Comparison of ENCODE assay signal across 29 mouse cellular contexts in the genomic region with DNA sequence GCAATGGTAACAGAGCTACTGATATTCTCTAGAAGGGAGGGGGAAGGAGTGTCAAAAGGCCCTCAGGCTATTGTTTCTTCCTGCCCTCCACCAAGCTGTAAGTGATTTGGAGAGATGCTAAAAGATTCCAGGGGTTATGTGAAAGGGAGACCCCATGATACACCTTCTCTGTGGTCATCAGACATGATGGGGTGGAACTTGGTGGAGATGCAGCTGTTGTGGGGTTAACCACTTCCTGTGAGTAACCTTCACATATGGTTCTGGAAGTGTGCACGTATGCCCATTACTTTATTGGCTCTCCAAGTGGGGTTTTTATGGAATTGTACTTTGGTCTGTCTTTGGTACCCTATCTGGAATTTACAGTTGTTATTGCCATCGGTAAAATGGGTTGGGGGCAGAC. TPM values are rescaled to one million over a fixed set of nuclear protein-coding genes. Genes with fewer than 3 reads are reported as not detected.
A peak's percentile ranks its signal among the peaks of the same experiment; 100 is the strongest.
DNase-seq lines count a peak whose midpoint lies in the region; ATAC-seq and TF ChIP-seq lines count a peak whose summit lies in the region.
"Had no signal": no experiment of that assay in that cellular context is flagged by ENCODE, and none has a peak within 500 bp of the region (broad histone marks: within the 10 kb centered on the region; RNA-seq: fewer than 3 reads in every experiment).

No protein-coding gene starts in this region.

- ATAC-seq in granulocyte monocyte progenitor cell, adult 5-6 weeks (replicated peaks; ENCODE audit: poor library complexity, severe bottlenecking) = peak; percentile 40
- ATAC-seq in hindbrain, postnatal 0 days = no peak
- ATAC-seq: forebrain, embryonic 15.5 days; intestine, embryonic 15.5 days had no signal

- no peaks in the 10 kb centered on the region for H3K27me3 ChIP-seq in splenic B cell, adult 2 months (ENCODE audit: control insufficient read depth, insufficient read depth, low read length, poor library complexity, severe bottlenecking)
- H3K27me3 ChIP-seq in hindbrain, postnatal 0 days (ENCODE audit: insufficient read depth, low read length) = no peaks in the 10 kb centered on the region
- H3K27me3 ChIP-seq: embryonic facial prominence, embryonic 12.5 days; embryonic facial prominence, embryonic 15.5 days; forebrain, embryonic 15.5 days; heart, embryonic 13.5 days; intestine, embryonic 15.5 days had no signal

- DNase-seq in 3T3-L1 (ENCODE audit: low read depth, low spot score) = peak; percentile 18
- peak; percentile 11 for DNase-seq in CD4-positive, CD25-positive, alpha-beta regulatory T cell, adult 2 months (ENCODE audit: low read depth, low spot score)
- DNase-seq in splenic B cell, adult 2 months (ENCODE audit: low read depth, low spot score) = peak; percentile 6
- no peak for DNase-seq in thymus, postnatal 10 days (ENCODE audit: low spot score in 2 of 2)
- no peak for DNase-seq in hindbrain, postnatal 0 days (ENCODE audit: low spot score)
- DNase-seq in adrenal gland, adult 18-20 months (ENCODE audit: low spot score in 2 of 2) = no peak
- DNase-seq: adrenal gland, postnatal 10 days; adrenal gland, postnatal 36 days; cerebellum, adult 2 months; cerebellum, adult 9-11 months; cerebellum, postnatal 25 days; gastrocnemius, postnatal 25 days; heart, adult 2 months; heart, postnatal 14 days; heart, postnatal 4 days had no signal

- no peaks in the 10 kb centered on the region for H3K36me3 ChIP-seq in splenic B cell, adult 2 months (ENCODE audit: control insufficient read depth, insufficient read depth, low read length, poor library complexity, severe bottlenecking)
- no peaks in the 10 kb centered on the region for H3K36me3 ChIP-seq in hindbrain, postnatal 0 days (ENCODE audit: insufficient read depth, low read length)
- H3K36me3 ChIP-seq: embryonic facial prominence, embryonic 12.5 days; embryonic facial prominence, embryonic 15.5 days; forebrain, embryonic 15.5 days; heart, embryonic 10.5 days; heart, embryonic 13.5 days; intestine, embryonic 15.5 days had no signal

- TF ChIP-seq CTCF in hindbrain, postnatal 0 days (IDR thresholded peaks at IDR 0.05; ENCODE audit: low read depth) = no peak

- no peaks in the 10 kb centered on the region for H3K4me1 ChIP-seq in hindbrain, postnatal 0 days (ENCODE audit: insufficient read depth, low read length)
- H3K4me1 ChIP-seq: embryonic facial prominence, embryonic 12.5 days; embryonic facial prominence, embryonic 15.5 days; forebrain, embryonic 15.5 days; heart, embryonic 10.5 days; heart, embryonic 13.5 days; intestine, embryonic 15.5 days had no signal

- H3K4me3 ChIP-seq in hindbrain, postnatal 0 days (ENCODE audit: low read length) = no peak overlapping the region
- H3K4me3 ChIP-seq: embryonic facial prominence, embryonic 12.5 days; embryonic facial prominence, embryonic 15.5 days; forebrain, embryonic 15.5 days; heart, adult 2 months; heart, embryonic 10.5 days; heart, embryonic 13.5 days; intestine, embryonic 15.5 days had no signal

- H3K9ac ChIP-seq in hindbrain, postnatal 0 days (replicated peaks; ENCODE audit: low read length) = no peak overlapping the region
- H3K9ac ChIP-seq: embryonic facial prominence, embryonic 12.5 days; embryonic facial prominence, embryonic 15.5 days; forebrain, embryonic 15.5 days; heart, embryonic 13.5 days; hindbrain, embryonic 14.5 days; intestine, embryonic 15.5 days had no signal

- no peak overlapping the region for H3K4me2 ChIP-seq in hindbrain, postnatal 0 days (ENCODE audit: low read depth, low read length)
- H3K4me2 ChIP-seq: embryonic facial prominence, embryonic 12.5 days; embryonic facial prominence, embryonic 15.5 days; forebrain, embryonic 15.5 days; heart, embryonic 13.5 days; hindbrain, embryonic 14.5 days; intestine, embryonic 15.5 days had no signal

- no peaks in the 10 kb centered on the region for H3K9me3 ChIP-seq in hindbrain, postnatal 0 days (ENCODE audit: low read length)
- H3K9me3 ChIP-seq: embryonic facial prominence, embryonic 12.5 days; embryonic facial prominence, embryonic 15.5 days; forebrain, embryonic 15.5 days; heart, embryonic 10.5 days; heart, embryonic 13.5 days; intestine, embryonic 15.5 days had no signal

- H3K27ac ChIP-seq in hindbrain, postnatal 0 days = no peak overlapping the region
- H3K27ac ChIP-seq: embryonic facial prominence, embryonic 12.5 days; embryonic facial prominence, embryonic 15.5 days; forebrain, embryonic 15.5 days; heart, adult 2 months; heart, embryonic 10.5 days; heart, embryonic 13.5 days; hindbrain, embryonic 14.5 days; intestine, embryonic 15.5 days had no signal

- WGBS in hindbrain, postnatal 0 days = 90% methylated on average over 2 of the region's 2 CpGs

RNA-seq across cellular contexts. Expression of a gene that starts 55.9 kb away (rescaled TPM):
- not detected in 2 replicates for total RNA-seq in granulocyte monocyte progenitor cell, adult 5-6 weeks (2014; fragmentation: Nextera tagmentation)
- total RNA-seq in granulocyte monocyte progenitor cell, adult 5-6 weeks (2017) = not detected in 2 replicates
- total RNA-seq in hindbrain, postnatal 0 days (2014; rRNA removed) = 0.10 TPM in 1 of 2 replicates, not detected in the other
- polyA plus RNA-seq in hindbrain, postnatal 0 days (2015; fragmentation: Nextera tagmentation; extraction: Ambion mirVana) = 0.23 and 0.24 TPM in 2 replicates
- not detected for total RNA-seq in adrenal gland, adult 18-20 months (2021)
- total RNA-seq: adrenal gland, postnatal 10 days; adrenal gland, postnatal 36 days; common myeloid progenitor, adult 5-6 weeks; gastrocnemius, adult 8-10 months; gastrocnemius, postnatal 25 days; heart, adult 2 months; heart, postnatal 14 days; heart, postnatal 4 days; MEL had no signal
- polyA plus RNA-seq: embryonic facial prominence, embryonic 12.5 days; forebrain, embryonic 11.5 days; forebrain, embryonic 15.5 days; heart, embryonic 10.5 days; heart, embryonic 13.5 days; heart, embryonic 16.5 days; hindbrain, embryonic 11.5 days had no signal

Comparison
In these comparisons a context has a peak if more than half of its experiments do, and no peak if none do; other contexts are left out.
1. DNase-seq: peak in 3T3-L1 (single experiment), CD4-positive, CD25-positive, alpha-beta regulatory T cell, adult 2 months (single experiment) and splenic B cell, adult 2 months (single experiment); none in thymus, postnatal 10 days (0 of 2), hindbrain, postnatal 0 days (single experiment) and adrenal gland, adult 18-20 months (0 of 2).